Mouse (Mus musculus) lung, embryonic 16.5 days (tissue): Measurements from ENCODE around the gene Isyna1. TPM values are rescaled to one million over a fixed set of nuclear protein-coding genes. Genes with fewer than 3 reads are reported as not detected.
A peak's percentile ranks its signal among the peaks of the same experiment; 100 is the strongest.
"Not testable (repeated sequence)": the region's sequence is repeated elsewhere in the genome, so short reads cannot be mapped to it uniquely, and the experiment has no call there.

Source experiments
- ATAC-seq: fragments of 200-750 bp; cut with Nextera tagmentation; 2 replicates; pipeline ENCODE4 v1.8.0; 2017; ENCODE audit warnings: low read depth, mild to moderate bottlenecking, moderate library complexity
- H3K27ac ChIP-seq: fragments of 300-500 bp; sonication (generic); 2 replicates; pipeline ENCODE4 v1.5.1; 2014; ENCODE audit warnings: mild to moderate bottlenecking, control low read depth, low read length
- H3K27me3 ChIP-seq: fragments of 300-500 bp; sonication (generic); 2 replicates; pipeline ENCODE4 v1.6.1; 2014; ENCODE audit warnings: low read depth, low read length, mixed read lengths; ENCODE audit not compliant: control insufficient read depth, insufficient read depth
- H3K36me3 ChIP-seq: fragments of 300-500 bp; sonication (generic); 2 replicates; pipeline ENCODE4 v1.6.1; 2014; ENCODE audit warnings: low read length; ENCODE audit not compliant: control insufficient read depth, insufficient read depth
- H3K4me1 ChIP-seq: fragments of 300-500 bp; sonication (generic); replicated peaks from 2 replicates; pipeline ENCODE4 v1.6.1; 2014; ENCODE audit warnings: low read length, mixed read lengths; ENCODE audit not compliant: control insufficient read depth, insufficient read depth
- H3K4me2 ChIP-seq: fragments of 300-500 bp; sonication (generic); 2 replicates; pipeline ENCODE4 v1.6.1; 2014; ENCODE audit warnings: low read depth, low read length, control low read depth
- H3K4me3 ChIP-seq: fragments of 300-500 bp; sonication (generic); 2 replicates; pipeline ENCODE4 v1.5.1; 2014; ENCODE audit warnings: mild to moderate bottlenecking, low read length, control low read depth
- H3K9ac ChIP-seq: fragments of 300-500 bp; sonication (generic); 2 replicates; pipeline ENCODE4 v1.6.1; 2014; ENCODE audit warnings: low read length, control low read depth
- H3K9me3 ChIP-seq: fragments of 300-500 bp; sonication (generic); 2 replicates; pipeline ENCODE4 v1.6.1; 2016; ENCODE audit warnings: low read length; ENCODE audit not compliant: control insufficient read depth
- WGBS: fragments of 180-500 bp; shearing (Covaris S2); extraction: QIAGEN DNeasy Blood & Tissue Kit; methylation state at CpG from one replicate; pipeline ENCODE4 v1.1.7; 2014; 5-methylcytosine and 5-hydroxymethylcytosine counted together
- polyA plus RNA-seq: library from polyadenylated mRNA; unstranded; fragments of >200 nt; fragmentation: Nextera tagmentation; extraction: Ambion mirVana; gene quantifications from 2 replicates; pipeline ENCODE4 v1.2.1, GENCODE M21; 2015

Isyna1 gene
- polyA plus RNA-seq, 1 experiment from 2014 or later, result 121 TPM

DNA sequence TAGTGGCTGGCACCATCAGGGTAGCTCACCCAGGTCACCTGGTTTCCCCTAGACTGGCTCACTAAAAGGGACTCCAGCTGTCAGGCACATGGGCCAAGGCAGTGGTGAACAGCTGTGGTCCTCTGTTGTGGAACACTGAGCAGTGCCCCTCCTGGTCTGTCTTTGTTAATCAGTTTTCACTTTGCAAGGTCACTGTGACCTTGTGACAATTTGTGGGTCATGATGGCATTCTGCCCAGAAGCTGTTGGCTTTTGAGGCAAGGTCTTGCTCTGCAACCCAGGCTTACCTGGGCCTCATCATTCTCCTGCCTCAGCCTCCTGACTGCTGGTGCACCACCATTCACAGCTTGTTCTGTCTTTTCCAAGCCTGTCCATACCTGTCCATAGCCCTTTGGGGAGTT is 23.8 kb upstream of the Isyna1 start:
- H3K4me3 ChIP-seq, result no peak overlapping the region
- peaks cover 6% of the 10 kb centered on the region for H3K4me1 ChIP-seq
- ATAC-seq, result no peak
- H3K27ac ChIP-seq, result no peak overlapping the region
- no peak overlapping the region for H3K9ac ChIP-seq
- no peaks in the 10 kb centered on the region for H3K9me3 ChIP-seq
- no peak overlapping the region for H3K4me2 ChIP-seq
- H3K27me3 ChIP-seq, result no peaks in the 10 kb centered on the region
- H3K36me3 ChIP-seq, result no peaks in the 10 kb centered on the region

DNA sequence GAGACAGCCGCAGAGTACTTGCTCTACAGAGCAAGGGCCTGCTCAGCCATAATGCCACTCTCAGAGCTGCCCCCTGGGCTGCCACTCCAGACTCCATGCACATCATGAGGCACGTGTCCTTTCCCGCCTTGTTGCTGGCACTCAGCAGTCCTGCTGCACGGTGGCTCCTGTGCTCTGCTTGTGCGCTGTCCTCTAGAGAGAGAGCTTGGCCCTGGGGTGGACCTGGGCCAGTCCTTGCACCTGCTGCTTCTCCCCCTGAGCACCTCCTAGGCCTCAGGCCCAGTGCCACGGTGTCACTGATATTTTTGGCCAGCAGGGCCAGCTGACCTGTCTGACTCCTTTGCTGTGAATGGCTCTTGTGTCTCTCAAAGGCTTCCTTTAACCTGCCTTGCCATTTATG is 23.2 kb upstream of the Isyna1 start:
- H3K9ac ChIP-seq, result no peak overlapping the region
- no peak overlapping the region for H3K4me2 ChIP-seq
- no peak; the same call in 1 of the 2 replicates for ATAC-seq
- H3K9me3 ChIP-seq, result no peaks in the 10 kb centered on the region
- 0 out of 2 replicates have a peak, but pooled peaks cover 2% of the 10 kb centered on the region for H3K4me1 ChIP-seq
- H3K27me3 ChIP-seq, result no peaks in the 10 kb centered on the region
- H3K4me3 ChIP-seq, result no peak overlapping the region
- H3K36me3 ChIP-seq, result no peaks in the 10 kb centered on the region
- no peak overlapping the region for H3K27ac ChIP-seq
- WGBS, result 72% methylated on average over 6 of the region's 6 CpGs

DNA sequence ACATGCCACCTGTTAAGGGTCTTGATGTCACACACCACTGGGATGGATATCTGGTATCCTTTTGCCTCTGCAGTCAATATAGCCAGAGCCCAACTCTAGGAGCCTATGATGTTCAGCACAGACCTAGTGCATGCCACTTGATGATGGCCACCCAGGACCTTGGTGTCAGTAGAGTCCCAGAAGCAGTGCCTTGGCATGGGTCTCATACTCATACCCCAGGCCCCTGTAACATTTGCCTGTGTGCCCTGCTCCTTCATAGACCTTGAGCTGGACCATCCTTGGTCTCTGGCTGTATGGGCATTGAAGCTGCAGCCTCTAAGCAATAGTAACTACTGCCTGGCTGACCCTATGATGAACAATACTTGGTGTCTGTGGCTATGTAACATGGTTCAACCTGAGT is 19.9 kb upstream of the Isyna1 start:
- Histone ChIP-seq H3K27ac (no peak overlapping the region), H3K9ac (no peak overlapping the region), H3K27me3 (no peaks in the 10 kb centered on the region), H3K4me3 (no peak overlapping the region), H3K9me3 (no peaks in the 10 kb centered on the region), H3K36me3 (peaks cover 12% of the 10 kb centered on the region), H3K4me1 (0 out of 2 replicates have a peak, but pooled peaks cover 2% of the 10 kb centered on the region), H3K4me2 (no peak overlapping the region)
- no peak for ATAC-seq

DNA sequence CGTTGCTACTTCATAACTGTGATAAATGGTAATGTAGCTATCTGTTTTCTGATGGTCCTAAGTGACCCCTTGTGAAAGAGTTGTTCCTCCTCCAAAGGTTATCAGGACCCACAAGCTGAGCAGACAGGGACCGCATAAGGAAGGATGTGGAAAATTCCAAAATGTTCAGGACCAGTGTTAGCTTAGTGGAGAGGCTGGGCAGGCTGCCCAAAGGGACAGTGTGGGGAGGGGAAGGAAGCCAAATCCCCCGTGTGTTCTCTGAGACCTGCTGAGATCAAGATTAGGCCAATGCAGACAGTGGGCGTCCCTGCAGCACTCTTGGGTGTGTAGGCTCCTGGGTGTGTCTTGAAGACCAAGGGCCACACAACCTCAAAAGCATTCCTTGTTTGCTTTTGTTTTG is 19.3 kb upstream of the Isyna1 start:
- no peak overlapping the region for H3K27ac ChIP-seq
- H3K36me3 ChIP-seq, result peaks cover 13% of the 10 kb centered on the region
- H3K9ac ChIP-seq, result no peak overlapping the region
- H3K4me3 ChIP-seq, result no peak overlapping the region
- no peak overlapping the region for H3K4me2 ChIP-seq
- H3K27me3 ChIP-seq, result no peaks in the 10 kb centered on the region
- 0 out of 2 replicates have a peak, but pooled peaks have one; percentile 30 for ATAC-seq
- 48% methylated on average over 4 of the region's 4 CpGs for WGBS
- no peaks in the 10 kb centered on the region for H3K9me3 ChIP-seq
- H3K4me1 ChIP-seq, result 0 out of 2 replicates have a peak, but pooled peaks cover 2% of the 10 kb centered on the region

DNA sequence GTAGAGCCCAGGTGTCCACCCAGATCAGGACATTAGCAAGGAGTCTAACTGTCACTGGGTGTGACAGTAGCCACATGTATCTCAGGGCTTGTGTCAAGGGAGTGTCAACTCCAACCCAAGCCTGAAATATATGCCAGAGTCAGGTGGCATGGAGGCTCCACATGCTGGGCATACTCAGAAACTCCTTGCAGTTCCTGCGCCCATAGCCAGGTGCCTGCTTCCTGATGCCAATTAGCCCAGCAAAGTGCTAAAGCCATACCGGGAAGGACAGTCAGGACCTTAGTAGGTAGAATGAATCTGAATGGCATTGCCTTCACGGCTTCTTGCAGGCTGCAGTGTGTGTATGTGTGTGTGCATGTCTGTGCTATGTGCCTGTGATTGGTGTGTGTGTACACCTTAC is 17.0 kb upstream of the Isyna1 start:
- no peaks in the 10 kb centered on the region for H3K9me3 ChIP-seq
- no peaks in the 10 kb centered on the region for H3K27me3 ChIP-seq
- no peak for ATAC-seq
- WGBS, result 93% methylated on average over 3 of the region's 3 CpGs
- peaks cover 26% of the 10 kb centered on the region for H3K36me3 ChIP-seq
- H3K4me1 ChIP-seq, result 0 out of 2 replicates have a peak, but pooled peaks cover 2% of the 10 kb centered on the region
- no peak overlapping the region for H3K4me3 ChIP-seq
- H3K27ac ChIP-seq, result no peak overlapping the region
- H3K9ac ChIP-seq, result no peak overlapping the region
- no peak overlapping the region for H3K4me2 ChIP-seq

DNA sequence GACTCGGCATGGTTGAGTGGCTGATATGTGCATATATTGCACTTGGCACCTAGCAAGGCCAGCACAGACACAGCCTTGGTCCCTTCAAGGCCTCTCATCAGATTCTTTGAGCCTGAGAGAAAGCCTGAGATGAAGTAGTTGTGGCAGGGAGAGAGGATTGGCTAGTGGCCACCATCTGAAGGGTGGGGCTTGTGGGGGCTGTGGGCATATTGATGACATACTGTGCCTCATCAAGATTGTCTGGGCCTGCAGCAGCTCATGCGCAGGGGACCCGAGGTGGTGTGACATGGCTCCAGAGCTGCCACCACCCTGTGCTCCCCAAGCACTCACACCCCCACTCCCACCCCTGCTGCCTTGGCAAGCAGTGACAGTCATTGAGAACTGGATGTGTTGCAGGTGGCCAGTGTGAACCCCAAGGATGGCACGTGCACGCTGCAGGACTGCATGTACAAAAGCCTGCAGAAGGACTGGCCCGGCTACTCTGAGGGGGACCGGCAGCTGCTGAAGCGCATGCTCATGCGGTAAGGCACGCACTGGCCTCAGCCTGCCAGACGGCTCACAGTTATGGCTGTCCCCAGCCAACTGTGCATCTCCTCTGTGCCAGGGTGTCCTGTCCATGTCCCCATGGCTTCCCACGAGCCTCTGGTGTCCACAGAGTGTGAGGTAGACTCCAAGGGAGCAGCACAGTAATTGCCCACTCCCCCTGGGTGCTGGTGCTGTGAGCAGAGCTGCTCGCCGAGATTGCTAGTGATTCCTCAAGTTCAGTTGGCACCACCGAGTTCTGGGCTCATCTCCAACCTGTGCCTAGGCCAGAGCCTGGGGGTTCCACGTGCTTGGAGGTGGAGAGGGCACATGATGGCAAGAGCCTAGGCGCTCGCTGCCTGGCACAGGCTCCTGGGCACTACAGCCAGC is 10.4 kb upstream of the Isyna1 start:
- Histone ChIP-seq H3K9ac (no peak overlapping the region), H3K36me3 (peaks cover 38% of the 10 kb centered on the region), H3K27ac (no peak overlapping the region), H3K4me2 (no peak overlapping the region), H3K27me3 (no peaks in the 10 kb centered on the region), H3K9me3 (no peaks in the 10 kb centered on the region), H3K4me1 (no peaks in the 10 kb centered on the region), H3K4me3 (no peak overlapping the region)
- WGBS, result 83% methylated on average over 18 of the region's 18 CpGs
- no peak for ATAC-seq

DNA sequence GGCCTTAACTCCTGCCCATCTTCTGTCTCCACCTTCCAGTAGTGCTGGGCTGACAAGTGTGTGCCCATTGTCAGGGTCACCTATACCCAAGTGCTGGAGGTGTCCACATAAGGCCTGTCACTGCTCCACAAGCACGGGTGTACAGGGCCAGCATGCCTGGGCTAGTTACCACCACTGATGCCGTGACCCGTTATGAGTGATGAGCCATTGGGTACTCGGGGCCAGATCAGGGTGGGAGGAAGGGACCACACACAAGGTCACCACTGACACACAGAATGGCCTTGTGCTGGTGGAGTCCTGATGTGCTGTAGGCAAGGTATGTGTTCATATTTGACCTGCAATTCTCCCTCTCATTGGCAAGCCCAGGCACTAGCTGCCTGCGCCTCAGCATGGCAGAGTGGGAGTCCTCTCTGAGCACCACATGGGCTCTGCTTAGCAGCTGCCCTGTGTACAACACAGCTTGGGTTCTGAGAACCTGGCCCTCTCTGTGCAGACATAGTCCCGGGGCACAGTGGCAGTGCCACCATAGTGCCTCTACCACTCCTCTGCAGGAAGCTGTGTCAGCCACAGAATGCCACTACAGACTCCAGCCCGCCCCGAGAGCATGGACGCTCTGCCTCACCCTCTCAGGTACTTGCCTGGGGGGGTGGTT is 9.4 kb upstream of the Isyna1 start:
- Histone ChIP-seq H3K9ac (no peak overlapping the region), H3K27ac (no peak overlapping the region), H3K4me1 (no peaks in the 10 kb centered on the region), H3K36me3 (peaks cover 33% of the 10 kb centered on the region), H3K27me3 (no peaks in the 10 kb centered on the region), H3K4me2 (no peak overlapping the region), H3K4me3 (no peak overlapping the region), H3K9me3 (no peaks in the 10 kb centered on the region)
- peak; percentile 27; the same call in 1 of the 2 replicates for ATAC-seq
- WGBS, result 83% methylated on average over 9 of the region's 9 CpGs

DNA sequence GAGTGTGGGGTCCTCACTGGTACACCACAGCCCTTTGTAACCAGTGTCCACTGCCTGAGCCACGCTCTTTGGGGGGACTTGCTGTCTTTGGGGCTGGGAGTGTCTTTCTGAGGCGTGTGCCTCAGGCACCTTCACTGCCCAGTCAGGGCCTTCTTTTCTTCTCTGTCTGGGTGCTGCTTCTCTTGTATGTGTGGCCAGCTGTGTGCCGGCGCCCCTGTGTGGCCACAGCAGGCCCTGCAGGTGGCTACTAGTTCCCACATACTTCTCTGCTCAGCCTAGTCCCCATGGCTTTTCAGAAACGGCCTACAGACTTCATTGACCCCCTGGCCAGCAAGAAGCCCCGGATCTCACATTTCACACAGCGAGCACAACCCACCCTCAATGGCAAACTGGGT is 8.9 kb upstream of the Isyna1 start:
- WGBS, result 36% methylated on average over 7 of the region's 7 CpGs
- Histone ChIP-seq H3K4me2 (no peak overlapping the region), H3K9ac (no peak overlapping the region), H3K27ac (no peak overlapping the region), H3K27me3 (no peaks in the 10 kb centered on the region), H3K36me3 (peaks cover 33% of the 10 kb centered on the region), H3K4me1 (no peaks in the 10 kb centered on the region), H3K9me3 (no peaks in the 10 kb centered on the region), H3K4me3 (no peak overlapping the region)
- peak; percentile 68 for ATAC-seq

DNA sequence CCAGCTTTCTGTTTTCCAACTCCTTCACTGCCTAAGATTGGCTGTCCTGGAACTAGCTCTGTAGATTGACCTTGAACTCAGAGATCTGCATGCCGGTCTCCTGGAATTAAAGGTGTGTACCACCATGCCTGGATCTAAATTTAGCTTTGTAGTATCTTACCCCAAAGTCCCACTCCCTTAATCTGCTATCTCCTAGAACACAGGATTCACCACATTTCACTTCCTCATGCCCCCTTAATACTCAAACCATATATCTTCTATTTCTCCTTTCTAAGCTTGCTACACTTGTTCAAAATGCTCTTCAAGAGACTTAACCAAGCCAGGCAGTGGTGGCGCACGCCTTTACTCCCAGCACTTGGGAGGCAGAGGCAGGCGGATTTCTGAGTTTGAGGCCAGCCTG is 6.2 kb upstream of the Isyna1 start:
- H3K27ac ChIP-seq, H3K9ac ChIP-seq, H3K4me1 ChIP-seq, ATAC-seq, H3K9me3 ChIP-seq, H3K4me2 ChIP-seq, H3K4me3 ChIP-seq, H3K27me3 ChIP-seq: not testable (repeated sequence)
- peaks cover 27% of the 10 kb centered on the region for H3K36me3 ChIP-seq
- 92% methylated on average over 4 of the region's 4 CpGs for WGBS
